Mouse (Mus musculus) kidney, postnatal 0 days (tissue): ENCODE measurements at regions not wholly inside any gene's neighbourhood (a gene's known extent, or its start where the extent isn't known, plus 50 kb on each side); places are given as distances from the start of the nearest gene placed in this dataset.

Source experiments
- ATAC-seq: fragments of 200-750 bp; cut with Nextera tagmentation; replicated peaks from 2 replicates; pipeline ENCODE4 v1.8.0; 2017; ENCODE audit warnings: low read depth, moderate number of reproducible peaks, moderate TSS enrichment, moderate library complexity; ENCODE audit not compliant: low FRiP score
- DNase-seq: peaks from one replicate; pipeline ENCODE4 v3.0.0-alpha.2; 2016; ENCODE audit warnings: low spot score
- H3K27ac ChIP-seq: fragments of 300-500 bp; sonication (generic); 2 replicates; pipeline ENCODE4 v1.5.1; 2014; ENCODE audit warnings: mild to moderate bottlenecking
- H3K27me3 ChIP-seq: fragments of 300-500 bp; sonication (generic); 2 replicates; pipeline ENCODE4 v1.6.1; 2014; ENCODE audit warnings: low read length, mixed read lengths; ENCODE audit not compliant: insufficient read depth
- H3K36me3 ChIP-seq: fragments of 300-500 bp; sonication (generic); 2 replicates; pipeline ENCODE4 v1.6.1; 2014; ENCODE audit warnings: low read length, mixed read lengths; ENCODE audit not compliant: insufficient read depth
- H3K4me1 ChIP-seq: fragments of 300-500 bp; sonication (generic); replicated peaks from 2 replicates; pipeline ENCODE4 v1.6.1; 2014; ENCODE audit warnings: antibody characterized with exemption, low read length, mixed read lengths; ENCODE audit not compliant: insufficient read depth
- H3K4me2 ChIP-seq: fragments of 300-500 bp; sonication (generic); 2 replicates; pipeline ENCODE4 v1.6.1; 2014; ENCODE audit warnings: mild to moderate bottlenecking, low read length, moderate library complexity, mixed read lengths
- H3K4me3 ChIP-seq: fragments of 300-500 bp; sonication (generic); replicated peaks from 2 replicates; pipeline ENCODE4 v1.5.1; 2014; ENCODE audit warnings: low read depth, low read length
- H3K9ac ChIP-seq: fragments of 300-500 bp; sonication (generic); 2 replicates; pipeline ENCODE4 v1.6.1; 2014; ENCODE audit warnings: low read depth, low read length
- H3K9me3 ChIP-seq: fragments of 300-500 bp; sonication (generic); replicated peaks from 2 replicates; pipeline ENCODE4 v1.6.1; 2016; ENCODE audit warnings: low read length, inconsistent platforms, mixed read lengths
- CTCF ChIP-seq: IDR thresholded peaks from 2 replicates; pipeline ENCODE4 v1.5.1; 2016; ENCODE audit warnings: antibody characterized with exemption, low read depth, mild to moderate bottlenecking, moderate library complexity
- WGBS: fragments of 180-500 bp; shearing (Covaris S2); extraction: QIAGEN DNeasy Blood & Tissue Kit; methylation state at CpG from one replicate; pipeline ENCODE4 v1.1.7; 2014; 5-methylcytosine and 5-hydroxymethylcytosine counted together

GRCm38 (mm10) chr13:79309584-79310110 is 1110.1 kb upstream of the Nr2f1 start:
- whole genome bisulfite sequencing: 74% methylated on average over 5 of the region's 5 CpGs
- ATAC-seq: no peak; the same call in 1 of the 2 replicates

GRCm38 (mm10) chr13:79297225-79297710 is 1097.7 kb upstream of the Nr2f1 start:
- ATAC-seq (no peak), DNase-seq (no peak)
- no peak overlapping the region for H3K4me3 ChIP-seq
- 67% methylated on average over 6 of the region's 6 CpGs for WGBS
- no peaks in the 10 kb centered on the region for H3K36me3 ChIP-seq
- no peaks in the 10 kb centered on the region for H3K27me3 ChIP-seq
- no peak overlapping the region for H3K4me2 ChIP-seq
- TF ChIP-seq CTCF: no peak
- H3K9ac ChIP-seq: no peak overlapping the region
- no peak overlapping the region for H3K27ac ChIP-seq
- H3K4me1 ChIP-seq: no peaks in the 10 kb centered on the region
- no peaks in the 10 kb centered on the region for H3K9me3 ChIP-seq

More at GRCm38 (mm10) chr13:79309584-79310110, 1110.1 kb upstream of the Nr2f1 start:
- DNase-seq: peak; percentile 25
- Histone ChIP-seq H3K27ac (no peak overlapping the region), H3K9me3 (no peaks in the 10 kb centered on the region), H3K36me3 (no peaks in the 10 kb centered on the region), H3K4me2 (no peak overlapping the region), H3K4me3 (no peak overlapping the region), H3K9ac (no peak overlapping the region), H3K27me3 (no peaks in the 10 kb centered on the region), H3K4me1 (no peaks in the 10 kb centered on the region)
- TF ChIP-seq CTCF: no peak

- DNase-seq: no peak
- Histone ChIP-seq H3K4me2 (no peak overlapping the region), H3K9me3 (no peaks in the 10 kb centered on the region), H3K27ac (no peak overlapping the region), H3K4me3 (no peak overlapping the region), H3K4me1 (no peaks in the 10 kb centered on the region), H3K36me3 (no peaks in the 10 kb centered on the region), H3K27me3 (no peaks in the 10 kb centered on the region), H3K9ac (no peak overlapping the region)
- TF ChIP-seq CTCF: no peak
- no peak for ATAC-seq
- WGBS: 89% methylated on average over 1 of the region's 1 CpGs
Observed at GRCm38 (mm10) chr13:79288022-79288421, 1088.5 kb upstream of the Nr2f1 start.

GRCm38 (mm10) chr13:79286181-79286580 is 1086.6 kb upstream of the Nr2f1 start:
- Histone ChIP-seq H3K4me2 (no peak overlapping the region), H3K36me3 (no peaks in the 10 kb centered on the region), H3K27me3 (no peaks in the 10 kb centered on the region), H3K27ac (no peak overlapping the region), H3K9ac (no peak overlapping the region), H3K4me1 (no peaks in the 10 kb centered on the region), H3K4me3 (no peak overlapping the region), H3K9me3 (no peaks in the 10 kb centered on the region)
- 56% methylated on average over 3 of the region's 3 CpGs for WGBS
- ATAC-seq (no peak), DNase-seq (no peak)
- TF ChIP-seq CTCF: no peak

GRCm38 (mm10) chr13:79285478-79285877 is 1085.9 kb upstream of the Nr2f1 start:
- H3K9ac ChIP-seq: no peak overlapping the region
- TF ChIP-seq CTCF: peak; percentile 70
- H3K4me3 ChIP-seq: no peak overlapping the region
- no peak; the same call in 1 of the 2 replicates for ATAC-seq
- H3K4me1 ChIP-seq: no peaks in the 10 kb centered on the region
- no peak overlapping the region for H3K4me2 ChIP-seq
- no peaks in the 10 kb centered on the region for H3K27me3 ChIP-seq
- no peak overlapping the region for H3K27ac ChIP-seq
- no peaks in the 10 kb centered on the region for H3K36me3 ChIP-seq
- peak; percentile 81 for DNase-seq
- 0% methylated on average over 2 of the region's 2 CpGs for WGBS
- H3K9me3 ChIP-seq: no peaks in the 10 kb centered on the region

- no peak overlapping the region for H3K27ac ChIP-seq
- DNase-seq (no peak), ATAC-seq (no peak)
- no peaks in the 10 kb centered on the region for H3K9me3 ChIP-seq
- H3K36me3 ChIP-seq: no peaks in the 10 kb centered on the region
- no peak overlapping the region for H3K4me3 ChIP-seq
- H3K9ac ChIP-seq: no peak overlapping the region
- no peak for TF ChIP-seq CTCF
- 66% methylated on average over 6 of the region's 6 CpGs for WGBS
- H3K4me2 ChIP-seq: no peak overlapping the region
- no peaks in the 10 kb centered on the region for H3K4me1 ChIP-seq
- no peaks in the 10 kb centered on the region for H3K27me3 ChIP-seq
Observed at GRCm38 (mm10) chr13:79277714-79278113, 1078.2 kb upstream of the Nr2f1 start.

GRCm38 (mm10) chr13:79277313-79277712 is 1077.8 kb upstream of the Nr2f1 start:
- DNase-seq (no peak), ATAC-seq (no peak)
- 80% methylated on average over 7 of the region's 7 CpGs for WGBS
- no peak overlapping the region for H3K27ac ChIP-seq
- no peaks in the 10 kb centered on the region for H3K27me3 ChIP-seq
- no peak overlapping the region for H3K9ac ChIP-seq
- H3K4me1 ChIP-seq: no peaks in the 10 kb centered on the region
- no peak for TF ChIP-seq CTCF
- H3K9me3 ChIP-seq: no peaks in the 10 kb centered on the region
- H3K4me2 ChIP-seq: no peak overlapping the region
- no peaks in the 10 kb centered on the region for H3K36me3 ChIP-seq
- no peak overlapping the region for H3K4me3 ChIP-seq
